Mouse (Mus musculus): ENCODE measurements around the gene Hexim1.

DNA sequence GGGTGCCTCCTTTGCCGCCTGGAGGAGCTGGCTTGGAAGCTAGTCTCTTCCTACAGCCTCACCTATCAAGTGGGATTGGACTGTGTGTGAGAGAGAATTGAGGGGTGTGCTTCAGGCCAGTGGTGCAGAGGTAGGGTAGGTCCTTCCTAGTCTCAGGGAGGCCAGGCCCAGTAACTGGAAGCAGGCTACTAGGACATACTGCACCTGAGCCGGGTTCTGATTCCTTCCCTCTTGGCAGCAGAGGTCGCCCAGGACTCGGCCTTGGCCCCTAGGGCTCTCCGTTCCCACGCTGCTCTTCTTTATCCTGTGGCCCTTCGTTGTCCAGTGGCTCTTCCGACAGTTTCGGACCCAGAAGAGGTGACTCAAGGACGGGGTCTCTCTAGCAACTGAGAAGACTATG is 4.7 kb upstream of the Hexim1 start:
- TF ChIP-seq CTCF (IDR thresholded peaks at IDR 0.05; ENCODE audit: low read depth) (no peak), EP300 (IDR thresholded peaks at IDR 0.05; ENCODE audit: low read depth) (no peak)

Data from liver, embryonic 14.5 days (tissue).